Mouse (Mus musculus) left cerebral cortex, postnatal 25 days (tissue): ENCODE results near the gene Lhx5. TPM values are rescaled to one million over a fixed set of nuclear protein-coding genes. Genes with fewer than 3 reads are reported as not detected.

Source experiments
- DNase-seq, 2 experiments: peaks; one replicate each; pipeline ENCODE4 v3.0.0; 2022; ENCODE audit warnings: low spot score in 2 of 2, mixed read lengths in 1 of 2
- intact Hi-C: fragments of 180-260 bp; cut with DNase I; formaldehyde crosslinking; loops from one replicate; pipeline ENCODE4 v1.15.1; 2025
- total RNA-seq, 2 experiments: library from RNA; stranded (reverse); gene quantifications; 2 replicates each; pipeline ENCODE4 v1.2.3; 2021

Gene Lhx5
- total RNA-seq, 2 experiments from 2014 or later: 0.21 to 0.25 TPM

- intact Hi-C loops: loop anchor here (10.0 kb wide), 2 partner anchors 625 to 1555 kb away; no protein-coding TSS in a partner anchor
These were observed 1.8 kb upstream of the Lhx5 start for GRCm38 (mm10) chr5:120429692-120430091.

DNA sequence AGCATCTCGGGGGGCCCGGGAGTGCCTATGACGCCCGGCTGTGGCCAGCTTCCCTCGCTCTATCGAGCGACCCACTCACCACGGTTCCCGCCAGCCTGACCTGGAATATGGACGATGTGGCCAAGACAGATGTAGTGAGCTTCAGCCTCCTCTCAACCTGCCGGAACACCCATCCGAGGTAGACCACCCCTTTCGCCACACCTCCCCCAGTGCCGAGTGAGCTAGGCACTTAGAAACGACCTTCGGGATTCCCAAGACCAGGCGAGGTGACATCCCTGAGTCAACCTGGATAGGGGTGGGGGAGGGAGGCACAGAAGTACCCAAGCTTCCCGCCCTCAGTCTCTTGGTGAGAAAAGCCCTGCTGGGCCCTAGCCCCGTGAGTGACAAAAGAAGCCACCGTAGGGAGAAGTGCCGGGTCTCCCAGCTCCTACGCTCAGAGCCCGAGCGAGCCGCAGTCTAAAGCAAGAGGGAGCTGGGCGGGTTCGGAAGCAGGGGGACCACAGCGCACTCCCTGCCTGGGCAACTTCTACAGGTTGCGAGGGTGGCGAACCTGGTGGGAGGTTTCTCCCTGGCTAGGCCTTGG, 407 bp upstream of the Lhx5 start:
- intact Hi-C loops: loop anchor here (10.0 kb wide), 1 partner anchor 1556 kb away; no protein-coding TSS in a partner anchor

More at GRCm38 (mm10) chr5:120429692-120430091, 1.8 kb upstream of the Lhx5 start:
- DNase-seq: no peak

DNA sequence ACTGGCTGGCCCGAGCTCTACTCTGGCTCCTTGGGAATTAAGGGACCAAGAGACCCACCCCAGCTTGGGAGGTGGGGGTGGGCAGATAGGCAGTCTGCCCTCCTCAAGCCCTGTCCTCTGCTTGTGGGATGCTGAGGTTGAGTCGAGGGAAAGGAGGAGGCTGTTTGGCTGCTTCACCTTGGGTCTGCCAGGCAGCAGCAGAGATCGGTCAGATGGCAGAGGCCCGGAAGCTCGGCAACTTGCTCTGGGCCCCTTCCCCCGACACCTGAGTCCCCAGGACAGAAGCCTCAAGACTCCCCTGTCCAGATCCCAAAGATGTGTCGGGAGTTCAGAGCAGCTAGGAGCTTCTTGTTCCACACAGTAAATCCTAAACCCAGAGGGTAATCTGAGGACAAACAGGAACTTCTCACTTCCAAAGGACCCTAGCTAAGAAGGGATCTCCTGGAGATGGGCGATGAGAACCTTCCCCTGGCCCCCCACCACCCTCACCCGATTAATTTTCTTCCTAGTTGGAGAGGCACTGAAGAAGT, 1.1 kb downstream of the Lhx5 start:
- intact Hi-C loops: loop anchor here (10.0 kb wide), 1 partner anchor 1558 kb away; no protein-coding TSS in a partner anchor
- no peak for DNase-seq

More for the DNA sequence above, 407 bp upstream of the Lhx5 start:
- no peak for DNase-seq

- DNase-seq: no peak
- intact Hi-C loops: loop anchor here (10.0 kb wide), 1 partner anchor 1558 kb away; no protein-coding TSS in a partner anchor
These were observed 1.7 kb downstream of the Lhx5 start for GRCm38 (mm10) chr5:120433135-120433760.

- DNase-seq: no peak
- intact Hi-C loops: loop anchor here (2.0 to 10.0 kb wide), 2 partner anchors 595 to 1559 kb away; no protein-coding TSS in a partner anchor
These were observed 2.8 kb downstream of the Lhx5 start for GRCm38 (mm10) chr5:120434231-120434735.

DNA sequence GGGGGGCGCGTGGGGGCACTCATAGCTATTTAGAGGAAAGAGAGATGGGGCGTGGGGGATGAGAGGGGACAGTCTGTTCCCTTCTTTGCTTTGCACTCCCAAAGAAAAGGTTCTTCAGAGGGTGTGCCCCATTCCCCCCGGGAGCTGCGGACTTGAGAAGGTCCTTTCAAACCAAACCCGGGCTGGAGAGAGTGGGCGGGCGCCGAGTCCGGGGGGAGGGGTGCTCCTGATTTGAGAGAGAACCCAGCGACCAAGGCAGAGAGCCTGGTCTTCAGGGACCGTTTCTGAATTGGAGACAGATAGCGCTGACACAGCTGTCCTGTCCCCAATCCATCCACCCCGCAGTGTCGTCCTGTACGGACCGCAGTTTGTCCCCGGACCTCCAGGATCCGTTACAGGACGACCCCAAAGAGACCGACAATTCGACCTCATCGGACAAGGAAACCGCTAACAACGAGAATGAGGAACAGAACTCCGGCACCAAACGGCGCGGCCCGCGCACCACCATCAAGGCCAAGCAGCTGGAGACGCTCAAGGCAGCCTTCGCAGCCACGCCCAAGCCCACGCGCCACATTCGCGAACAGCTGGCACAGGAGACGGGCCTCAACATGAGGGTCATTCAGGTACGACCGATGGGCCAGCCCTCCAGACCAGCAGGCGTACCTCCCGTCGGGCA, 3.6 kb downstream of the Lhx5 start:
- intact Hi-C loops: loop anchor here (2.0 to 10.0 kb wide), 3 partner anchors 596 to 1560 kb away; partner anchors contain the start of gene Tbx3
- DNase-seq: no peak

DNA sequence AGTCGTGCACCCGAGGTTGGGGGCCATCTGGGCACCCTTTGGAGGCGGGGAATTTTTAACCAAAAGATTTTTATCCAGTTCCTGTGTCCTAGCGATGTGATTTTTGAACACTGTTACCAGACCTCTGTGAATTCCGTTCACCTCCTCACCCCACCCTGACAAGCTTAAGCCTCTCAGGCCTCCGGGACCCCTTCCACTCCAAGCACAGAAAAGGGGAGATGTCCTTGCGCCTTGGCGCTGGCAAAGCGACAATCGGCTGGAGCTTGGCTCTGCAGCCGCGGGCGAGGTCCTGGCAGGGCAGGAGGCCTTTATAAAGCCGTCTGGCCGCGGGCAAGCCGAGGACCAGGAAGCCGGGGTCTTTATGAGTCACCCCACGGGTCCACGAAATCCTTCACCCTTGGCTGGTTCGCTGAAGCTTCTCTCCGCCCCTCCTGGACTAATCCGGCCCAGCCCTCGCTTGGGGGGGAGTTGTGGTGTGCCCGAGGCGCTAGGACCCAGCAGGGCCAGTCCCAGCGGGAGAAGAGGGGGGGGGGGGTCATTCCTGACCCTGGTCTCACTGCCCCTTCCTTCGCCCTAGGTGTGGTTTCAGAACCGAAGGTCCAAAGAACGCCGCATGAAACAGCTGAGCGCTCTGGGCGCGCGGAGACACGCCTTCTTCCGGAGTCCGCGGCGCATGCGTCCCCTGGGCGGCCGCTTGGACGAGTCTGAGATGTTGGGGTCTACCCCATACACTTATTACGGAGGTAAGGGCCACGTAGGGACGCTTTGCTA, 4.4 kb downstream of the Lhx5 start:
- DNase-seq: no peak
- intact Hi-C loops: loop anchor here (2.0 to 10.0 kb wide), 3 partner anchors 597 to 1561 kb away; partner anchors contain the start of gene Tbx3

GRCm38 (mm10) chr5:120436885-120437495, 5.5 kb downstream of the Lhx5 start:
- no peak for DNase-seq
- intact Hi-C loops: loop anchor here (5.0 to 10.0 kb wide), 2 partner anchors 765 to 1562 kb away; partner anchors contain the start of gene Tbx3

DNA sequence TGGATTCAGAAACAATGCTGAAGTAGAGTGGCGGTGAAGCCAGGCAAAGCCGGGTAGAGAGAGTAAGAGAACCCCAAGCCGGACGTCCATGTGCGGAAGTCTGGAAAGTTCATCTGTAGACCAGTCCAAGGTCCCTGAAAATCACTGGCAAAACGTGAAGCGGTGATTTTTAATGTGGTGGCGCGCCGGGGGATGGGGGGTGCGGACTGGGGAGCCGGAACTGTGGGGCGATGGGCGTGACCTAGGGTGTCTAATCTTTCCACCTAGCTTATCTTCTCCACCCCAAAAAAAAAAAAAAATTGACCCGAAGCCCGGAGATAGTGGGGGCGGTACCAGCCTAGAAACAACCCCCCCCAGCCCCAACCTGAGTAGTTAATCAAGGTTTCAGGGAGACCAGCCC, 6.0 kb downstream of the Lhx5 start:
- intact Hi-C loops: loop anchor here (5.0 to 10.0 kb wide), 2 partner anchors 765 to 1563 kb away; partner anchors contain the start of gene Tbx3
- DNase-seq: no peak

DNA sequence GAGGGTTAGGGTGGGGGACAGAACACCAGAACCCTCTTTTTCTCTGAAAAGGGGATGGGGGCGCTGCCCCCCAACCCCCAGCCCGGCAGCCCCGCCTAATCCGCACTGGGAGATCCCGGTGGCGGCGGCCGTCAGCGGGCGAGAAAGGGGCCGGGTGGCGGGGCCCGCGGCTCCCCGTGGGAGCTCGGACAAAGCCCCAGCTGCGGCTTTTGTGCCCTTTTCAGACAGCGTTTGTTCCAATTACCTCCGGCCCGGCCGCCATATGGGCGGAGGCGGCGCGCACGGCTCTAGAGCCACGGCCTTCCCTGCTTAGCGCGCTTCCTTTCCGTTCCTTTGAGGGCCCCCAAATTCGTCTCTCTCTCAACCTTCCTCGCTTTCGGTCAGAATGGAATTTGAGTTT, 6.5 kb downstream of the Lhx5 start:
- intact Hi-C loops: loop anchor here (5.0 to 10.0 kb wide), 2 partner anchors 766 to 1563 kb away; partner anchors contain the start of gene Tbx3
- DNase-seq: no peak

GRCm38 (mm10) chr5:120438469-120438868, 7.0 kb downstream of the Lhx5 start:
- DNase-seq: no peak
- intact Hi-C loops: loop anchor here (5.0 to 10.0 kb wide), 2 partner anchors 766 to 1564 kb away; partner anchors contain the start of gene Tbx3

DNA sequence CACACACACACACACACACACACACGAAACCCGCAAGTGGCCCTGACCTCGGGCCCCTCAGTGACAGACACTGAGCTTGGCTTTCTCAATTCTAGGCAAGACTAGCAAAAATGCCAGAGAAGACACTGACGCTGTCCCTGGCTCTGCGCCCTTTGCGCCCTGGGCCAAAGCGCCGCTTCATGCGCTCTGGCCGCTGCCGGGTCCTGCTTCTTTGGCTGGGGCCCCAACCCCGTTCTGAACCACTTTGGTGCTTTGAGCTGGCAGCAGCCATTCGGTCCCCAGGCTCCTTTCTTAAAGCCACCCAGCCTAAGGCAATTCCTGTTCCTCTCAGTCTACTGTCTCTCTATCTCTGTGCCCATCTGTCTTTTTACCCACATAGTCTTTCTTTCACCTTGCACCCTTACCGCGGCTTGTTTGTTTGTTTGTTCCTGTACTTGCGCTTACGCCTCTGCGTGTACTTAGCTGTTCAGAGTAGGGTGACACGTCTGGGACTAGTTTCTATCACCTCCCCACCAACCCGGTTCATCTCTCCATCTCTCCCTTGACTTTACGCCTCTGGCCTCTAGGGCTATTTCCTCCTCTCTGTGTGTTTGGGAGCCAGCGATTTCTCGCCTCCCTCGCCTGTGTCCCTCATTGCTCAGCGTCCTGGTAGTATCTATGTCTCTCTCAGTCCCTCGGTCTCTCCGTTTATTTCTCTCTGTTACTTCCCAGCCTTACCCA, 7.7 kb downstream of the Lhx5 start:
- DNase-seq: no peak
- intact Hi-C loops: loop anchor here (5.0 to 10.0 kb wide), 2 partner anchors 767 to 1564 kb away; partner anchors contain the start of gene Tbx3

- intact Hi-C loops: loop anchor here (2.0 to 10.0 kb wide), 3 partner anchors 293 to 1565 kb away; partner anchors contain the start of gene Tbx3
- no peak for DNase-seq
These were observed 8.6 kb downstream of the Lhx5 start for GRCm38 (mm10) chr5:120439887-120440670.

DNA sequence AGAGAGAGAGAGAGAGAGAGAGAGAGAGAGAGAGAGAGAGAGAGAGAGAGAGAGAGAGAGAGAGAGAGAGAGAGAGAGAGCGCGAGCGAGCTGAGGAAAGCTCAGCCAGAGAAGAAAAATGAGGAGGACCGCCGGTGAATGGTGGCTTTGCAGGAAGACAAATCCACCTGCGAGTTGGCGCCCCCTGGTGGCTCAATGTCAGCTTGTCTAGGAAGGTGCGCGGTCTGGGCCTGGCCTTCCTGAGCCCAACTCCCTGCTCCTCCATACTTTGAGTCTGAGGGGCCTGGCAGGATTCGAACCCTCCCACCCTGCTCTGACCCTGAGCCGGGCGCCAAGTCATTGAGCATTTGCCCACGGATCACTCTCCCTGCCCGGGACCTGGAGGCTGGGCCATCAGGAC, 9.2 kb downstream of the Lhx5 start:
- peak; percentile 87 to 90 for DNase-seq
- intact Hi-C loops: loop anchor here (2.0 kb wide), 1 partner anchor 294 kb away; no protein-coding TSS in a partner anchor

DNA sequence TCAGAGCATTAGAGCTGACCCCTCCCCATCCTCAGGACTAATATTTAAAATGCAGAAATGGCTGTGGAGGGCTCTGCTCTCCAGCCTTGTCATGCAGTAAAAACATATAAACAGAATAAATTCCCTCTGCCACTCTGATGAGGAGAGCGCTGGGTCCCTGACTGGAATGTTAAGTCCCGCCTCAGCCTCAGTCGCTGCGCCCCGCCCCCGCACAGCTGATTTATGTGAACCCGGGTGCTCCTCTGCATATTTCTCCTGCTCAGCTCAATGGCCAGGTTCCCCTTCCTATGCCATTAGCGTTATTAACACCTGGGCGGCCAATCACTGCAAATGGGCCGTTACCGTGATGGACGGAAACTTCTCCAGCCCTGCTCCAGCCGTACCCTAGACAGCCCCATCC, 15.8 kb downstream of the Lhx5 start:
- intact Hi-C loops: no loop called here
- DNase-seq: no peak

DNA sequence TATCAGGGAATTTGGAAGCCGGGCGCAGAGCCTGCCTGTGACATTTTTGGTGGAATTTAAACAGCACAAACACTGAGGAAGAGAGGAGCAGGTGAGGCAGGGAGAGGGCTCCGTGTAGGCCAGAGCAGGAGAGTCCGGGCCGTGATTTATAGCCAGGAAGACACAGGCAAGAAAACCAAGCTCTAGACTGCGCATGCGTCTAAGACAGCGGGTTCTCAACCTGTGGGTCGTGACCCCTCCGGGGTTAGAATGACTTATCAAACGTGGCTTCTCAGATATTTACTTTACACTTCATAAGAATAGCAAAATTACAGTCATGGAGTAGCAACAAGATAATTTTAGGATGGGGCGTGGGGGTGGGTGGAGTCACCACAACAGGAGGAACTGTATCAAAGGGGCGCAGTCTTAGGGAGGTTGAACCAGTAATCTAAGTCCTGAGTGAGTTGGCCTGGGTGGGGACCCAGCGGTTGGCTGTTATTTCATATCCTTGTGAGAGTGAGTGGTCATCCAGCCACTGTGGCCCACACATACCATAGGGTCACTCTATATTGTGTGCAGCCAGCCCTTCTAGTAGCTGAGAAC, 23.3 kb downstream of the Lhx5 start:
- no peak for DNase-seq
- intact Hi-C loops: loop anchor here (5.0 kb wide), 1 partner anchor 308 kb away; no protein-coding TSS in a partner anchor
